17 mouse cellular contexts compared by ENCODE assay signal in the genomic region with DNA sequence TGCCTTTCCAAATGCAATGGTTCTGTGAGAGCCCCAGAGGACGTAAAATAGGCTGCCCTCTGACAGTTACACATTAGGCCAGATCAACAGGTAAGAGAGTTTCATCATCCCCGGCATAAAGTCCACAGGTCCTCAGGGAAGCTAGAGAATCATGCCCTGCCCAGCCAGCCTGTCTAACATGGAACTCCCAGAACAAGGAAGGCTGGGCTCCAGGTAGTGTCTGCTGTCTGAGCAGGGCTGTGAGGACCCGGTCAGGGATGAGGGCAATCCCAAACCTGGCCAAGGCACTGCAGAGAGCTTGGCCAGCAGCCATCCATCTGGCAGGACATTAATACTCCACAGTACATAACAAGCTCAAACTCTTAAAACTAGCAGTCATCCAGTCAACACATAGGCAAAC. TPM values are rescaled to one million over a fixed set of nuclear protein-coding genes. Genes with fewer than 3 reads are reported as not detected.
DNase-seq lines count a peak whose midpoint lies in the region.
"Had no signal": no experiment of that assay in that cellular context is flagged by ENCODE, and none has a peak within 500 bp of the region (broad histone marks: within the 10 kb centered on the region; RNA-seq: fewer than 3 reads in every experiment).

No protein-coding gene starts in this region.

- 90% methylated on average over 3 of the region's 3 CpGs for WGBS in embryonic facial prominence, embryonic 10.5 days

- H3K27ac ChIP-seq in embryonic facial prominence, embryonic 10.5 days (replicated peaks): no peak overlapping the region
- H3K27ac ChIP-seq: embryonic facial prominence, embryonic 12.5 days; forebrain, embryonic 10.5 days; hindbrain, embryonic 14.5 days; layer of hippocampus, adult 2 months had no signal

- peaks cover 90% of the 10 kb centered on the region for H3K36me3 ChIP-seq in embryonic facial prominence, embryonic 10.5 days (replicated peaks)

- peak; percentile 68 to 69 for DNase-seq in cerebellum, adult 18-20 months
- no peak for DNase-seq in cerebellum, adult 11 months
- peak; percentile 68 for DNase-seq in kidney, adult 11 months
- no peak for DNase-seq in kidney, postnatal 4 days
- peak; percentile 73 for DNase-seq in cerebellum, adult 9-11 months
- peak; percentile 60 to 81 for DNase-seq in kidney, postnatal 25 days
- DNase-seq in right cerebral cortex, adult 18-20 months: no peak
- no peak for DNase-seq in embryonic facial prominence, embryonic 10.5 days (ENCODE audit: low spot score)
- DNase-seq: adrenal gland, adult 8-10 months; lung, adult 18-20 months; lung, postnatal 4 days; midbrain, embryonic 14.5 days; right cerebral cortex, postnatal 25 days had no signal

- H3K4me1 ChIP-seq in embryonic facial prominence, embryonic 10.5 days: peaks cover 42% of the 10 kb centered on the region

- H3K27me3 ChIP-seq in embryonic facial prominence, embryonic 10.5 days (replicated peaks; ENCODE audit: low read depth, poor library complexity, severe bottlenecking): no peaks in the 10 kb centered on the region
- H3K27me3 ChIP-seq: embryonic facial prominence, embryonic 12.5 days had no signal

- H3K4me3 ChIP-seq in embryonic facial prominence, embryonic 10.5 days: no peak overlapping the region
- H3K4me3 ChIP-seq: embryonic facial prominence, embryonic 12.5 days; forebrain, embryonic 10.5 days; layer of hippocampus, adult 2 months had no signal

- H3K9me3 ChIP-seq in embryonic facial prominence, embryonic 10.5 days: no peaks in the 10 kb centered on the region
- H3K9me3 ChIP-seq: embryonic facial prominence, embryonic 12.5 days; forebrain, embryonic 10.5 days had no signal

RNA-seq across cellular contexts. Expression of a gene that starts 18.9 kb away (rescaled TPM):
- 320 and 348 TPM in 2 replicates for polyA plus RNA-seq in embryonic facial prominence, embryonic 10.5 days (2016; fragmentation: Nextera tagmentation; extraction: Ambion mirVana)

RNA-seq across cellular contexts. Expression of a gene that starts 22.4 kb away (rescaled TPM):
- 667 and 713 TPM in 2 replicates for polyA plus RNA-seq in embryonic facial prominence, embryonic 10.5 days (2016; fragmentation: Nextera tagmentation; extraction: Ambion mirVana)

RNA-seq across cellular contexts. Expression of a gene that starts 22.7 kb away (rescaled TPM):
- 78.3 and 84.7 TPM in 2 replicates for polyA plus RNA-seq in embryonic facial prominence, embryonic 10.5 days (2016; fragmentation: Nextera tagmentation; extraction: Ambion mirVana)

RNA-seq across cellular contexts. Expression of a gene that starts 49.8 kb away (rescaled TPM):
- not detected in 2 replicates for polyA plus RNA-seq in embryonic facial prominence, embryonic 10.5 days (2016; fragmentation: Nextera tagmentation; extraction: Ambion mirVana)
- polyA plus RNA-seq: embryonic facial prominence, embryonic 12.5 days; forebrain, embryonic 10.5 days; midbrain, embryonic 14.5 days had no signal

Comparison
In these comparisons a context has a peak if more than half of its experiments do, and no peak if none do; other contexts are left out.
1. DNase-seq: peak in cerebellum, adult 18-20 months (2 of 2), kidney, adult 11 months (single experiment), cerebellum, adult 9-11 months (single experiment) and kidney, postnatal 25 days (2 of 2); none in cerebellum, adult 11 months (single experiment), kidney, postnatal 4 days (0 of 2), right cerebral cortex, adult 18-20 months (single experiment) and embryonic facial prominence, embryonic 10.5 days (single experiment).